Mouse (Mus musculus) spleen, adult 2 months (tissue): Measurements from ENCODE around the gene Selenon. TPM values are rescaled to one million over a fixed set of nuclear protein-coding genes. Genes with fewer than 3 reads are reported as not detected.

Experiments
- DNase-seq, 2 experiments: peaks; one replicate each; pipeline versions ENCODE4 v3.0.0 to v3.0.0-alpha.2; 2012 to 2021; ENCODE audit warnings: low spot score in 2 of 2, low read depth in 1 of 2
- H3K27ac ChIP-seq: fragments of 200-500 bp; 2 replicates; pipeline ENCODE4 v1.5.1; 2012; ENCODE audit warnings: low read length, inconsistent platforms; ENCODE audit not compliant: insufficient read depth
- H3K27me3 ChIP-seq: fragments of 200-500 bp; 2 replicates; pipeline ENCODE4 v1.6.1; 2012; ENCODE audit warnings: mild to moderate bottlenecking, moderate library complexity, low read length, inconsistent platforms; ENCODE audit not compliant: control insufficient read depth, insufficient read depth
- H3K36me3 ChIP-seq: fragments of 200-500 bp; 2 replicates; pipeline ENCODE4 v1.6.1; 2012; ENCODE audit warnings: mild to moderate bottlenecking, low read length, inconsistent platforms; ENCODE audit not compliant: control insufficient read depth, insufficient read depth
- H3K4me1 ChIP-seq: fragments of 200-500 bp; 2 replicates; pipeline ENCODE4 v1.6.1; 2011; ENCODE audit warnings: inconsistent platforms; ENCODE audit not compliant: control insufficient read depth, insufficient read depth, insufficient read length
- H3K4me3 ChIP-seq: fragments of 200-500 bp; 2 replicates; pipeline ENCODE4 v1.5.1; 2011; ENCODE audit warnings: mild to moderate bottlenecking, inconsistent platforms; ENCODE audit not compliant: insufficient read depth, insufficient read length; ENCODE audit errors: extremely low read depth
- CTCF ChIP-seq: fragments of 200-500 bp; IDR thresholded peaks from 2 replicates; pipeline ENCODE4 v1.5.1; 2011; ENCODE audit warnings: mild to moderate bottlenecking, inconsistent platforms; ENCODE audit not compliant: insufficient read depth, insufficient read length, insufficient replicate concordance; ENCODE audit errors: extremely low read depth
- POLR2A ChIP-seq: fragments of 200-500 bp; IDR thresholded peaks from 2 replicates; pipeline ENCODE4 v1.6.1; 2011; ENCODE audit warnings: low read depth, low read length, inconsistent platforms
- WGBS: fragments of 180-500 bp; shearing (Covaris S2); methylation state at CpG from one replicate; pipeline ENCODE4 v1.1.7; 2018; 5-methylcytosine and 5-hydroxymethylcytosine counted together
- polyA plus RNA-seq: library from polyadenylated mRNA; depleted of rRNA; stranded (reverse); fragments of >200 nt; gene quantifications from 2 replicates; pipeline ENCODE4 v1.2.3, GENCODE M21; 2012

Selenon gene
- polyA plus RNA-seq, 1 experiment, result 8.3 TPM

GRCm38 (mm10) chr4:134534124-134534886 is 17.7 kb downstream of the Selenon start:
- peaks cover 11% of the 10 kb centered on the region for H3K36me3 ChIP-seq
- peak overlapping the region; percentile 64 for H3K27ac ChIP-seq
- WGBS, result under 1% methylated on average over 57 of the region's 57 CpGs
- no peaks in the 10 kb centered on the region; the same call in 1 of the 2 replicates for H3K4me1 ChIP-seq
- TF ChIP-seq CTCF, result no peak
- no peak for TF ChIP-seq POLR2A
- no peaks in the 10 kb centered on the region for H3K27me3 ChIP-seq
- DNase-seq, result peak; percentile 32 to 74
- H3K4me3 ChIP-seq, result peak overlapping the region; percentile 81

- 87% methylated on average over 4 of the region's 4 CpGs for WGBS
- H3K27me3 ChIP-seq, result no peaks in the 10 kb centered on the region
- no peak for TF ChIP-seq POLR2A
- TF ChIP-seq CTCF, result no peak
- H3K27ac ChIP-seq, result no peak overlapping the region
- H3K36me3 ChIP-seq, result peaks cover 19% of the 10 kb centered on the region
- H3K4me3 ChIP-seq, result no peak overlapping the region
- no peak for DNase-seq
- no peaks in the 10 kb centered on the region; the same call in 1 of the 2 replicates for H3K4me1 ChIP-seq
Observed at GRCm38 (mm10) chr4:134533421-134533820, 18.5 kb downstream of the Selenon start.

GRCm38 (mm10) chr4:134532928-134533327 is 19.0 kb downstream of the Selenon start:
- H3K4me3 ChIP-seq, result no peak overlapping the region
- H3K27ac ChIP-seq, result no peak overlapping the region
- no peak for DNase-seq
- H3K27me3 ChIP-seq, result no peaks in the 10 kb centered on the region
- 82% methylated on average over 4 of the region's 4 CpGs for WGBS
- H3K4me1 ChIP-seq, result no peaks in the 10 kb centered on the region; the same call in 1 of the 2 replicates
- H3K36me3 ChIP-seq, result peaks cover 22% of the 10 kb centered on the region
- no peak for TF ChIP-seq CTCF
- TF ChIP-seq POLR2A, result no peak

GRCm38 (mm10) chr4:134526220-134526619 is 25.7 kb downstream of the Selenon start:
- 44% methylated on average over 5 of the region's 5 CpGs for WGBS
- no peak overlapping the region for H3K4me3 ChIP-seq
- peaks cover 26% of the 10 kb centered on the region for H3K36me3 ChIP-seq
- no peak for DNase-seq
- no peak overlapping the region for H3K27ac ChIP-seq
- no peaks in the 10 kb centered on the region for H3K27me3 ChIP-seq
- TF ChIP-seq CTCF (no peak), POLR2A (no peak)
- H3K4me1 ChIP-seq, result no peaks in the 10 kb centered on the region

- H3K36me3 ChIP-seq, result peaks cover 26% of the 10 kb centered on the region
- 81% methylated on average over 5 of the region's 5 CpGs for WGBS
Observed at GRCm38 (mm10) chr4:134525806-134526205, 26.2 kb downstream of the Selenon start.

GRCm38 (mm10) chr4:134523447-134523846 is 28.5 kb downstream of the Selenon start:
- 87% methylated on average over 4 of the region's 4 CpGs for WGBS
- H3K4me3 ChIP-seq, result no peak overlapping the region
- no peak overlapping the region for H3K27ac ChIP-seq
- H3K4me1 ChIP-seq, result no peaks in the 10 kb centered on the region
- TF ChIP-seq CTCF (no peak), POLR2A (no peak)
- no peak for DNase-seq
- H3K36me3 ChIP-seq, result peaks cover 11% of the 10 kb centered on the region
- no peaks in the 10 kb centered on the region for H3K27me3 ChIP-seq

More at GRCm38 (mm10) chr4:134525806-134526205, 26.2 kb downstream of the Selenon start:
- DNase-seq, result no peak
- Histone ChIP-seq H3K27me3 (no peaks in the 10 kb centered on the region), H3K27ac (no peak overlapping the region), H3K4me1 (no peaks in the 10 kb centered on the region), H3K4me3 (no peak overlapping the region)
- no peak for TF ChIP-seq CTCF

GRCm38 (mm10) chr4:134519281-134519680 is 32.7 kb downstream of the Selenon start:
- Histone ChIP-seq H3K4me3 (no peak overlapping the region), H3K36me3 (no peaks in the 10 kb centered on the region), H3K27ac (no peak overlapping the region), H3K27me3 (no peaks in the 10 kb centered on the region), H3K4me1 (no peaks in the 10 kb centered on the region)
- TF ChIP-seq POLR2A, result no peak
- no peak for TF ChIP-seq CTCF
- no peak for DNase-seq
